Mouse (Mus musculus): ENCODE data around the gene Rpl38.
"Not testable (repeated sequence)": the region's sequence is repeated elsewhere in the genome, so short reads cannot be mapped to it uniquely, and the experiment has no call there.

Rpl38 gene

DNA sequence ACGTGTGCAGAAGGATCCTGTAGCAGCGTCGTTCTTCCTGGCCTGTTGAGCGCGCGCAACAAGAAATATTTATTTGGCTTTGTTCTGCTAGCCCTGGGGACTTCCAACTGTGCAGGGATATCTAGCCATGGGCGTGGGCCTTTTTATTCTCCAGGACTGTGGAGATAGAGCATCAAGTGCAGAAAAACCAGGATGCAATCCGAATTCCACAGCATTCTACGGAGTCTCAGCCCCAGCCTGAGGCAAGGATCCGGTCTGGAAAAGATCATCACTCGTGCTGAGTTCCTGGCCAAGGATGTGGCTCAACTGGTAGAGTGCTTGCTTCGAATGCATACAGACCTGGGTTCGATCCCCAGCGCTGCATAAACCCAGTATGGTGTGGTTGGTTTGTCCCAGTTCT lies 6.2 kb upstream of the Rpl38 start:
- no peak for DNase-seq

- DNase-seq = peak; percentile 65
These were observed 5.5 kb upstream of the Rpl38 start for GRCm38 (mm10) chr11:114662746-114663362.

DNA sequence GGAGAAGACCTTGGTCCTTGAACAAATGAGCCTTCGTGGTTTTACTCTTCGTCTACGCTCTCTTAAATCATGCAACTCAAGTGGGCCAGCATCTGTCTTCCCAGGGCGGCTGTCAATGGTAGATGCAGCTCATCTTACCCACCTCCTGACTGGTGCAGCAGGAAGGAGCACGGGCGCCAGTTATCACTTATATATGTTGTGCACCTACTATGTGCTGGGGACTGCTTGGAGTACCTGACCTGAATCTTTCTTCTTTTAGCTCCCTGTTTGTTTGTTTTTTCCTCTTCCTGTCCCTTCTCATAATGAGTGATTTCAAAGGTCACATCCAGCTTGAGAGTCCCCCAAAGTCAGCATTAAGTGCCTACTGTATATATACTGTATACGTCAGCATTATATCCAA lies 4.2 kb upstream of the Rpl38 start:
- no peak for DNase-seq

- DNase-seq = no peak
These were observed 2.9 kb upstream of the Rpl38 start for GRCm38 (mm10) chr11:114665463-114665862.

DNA sequence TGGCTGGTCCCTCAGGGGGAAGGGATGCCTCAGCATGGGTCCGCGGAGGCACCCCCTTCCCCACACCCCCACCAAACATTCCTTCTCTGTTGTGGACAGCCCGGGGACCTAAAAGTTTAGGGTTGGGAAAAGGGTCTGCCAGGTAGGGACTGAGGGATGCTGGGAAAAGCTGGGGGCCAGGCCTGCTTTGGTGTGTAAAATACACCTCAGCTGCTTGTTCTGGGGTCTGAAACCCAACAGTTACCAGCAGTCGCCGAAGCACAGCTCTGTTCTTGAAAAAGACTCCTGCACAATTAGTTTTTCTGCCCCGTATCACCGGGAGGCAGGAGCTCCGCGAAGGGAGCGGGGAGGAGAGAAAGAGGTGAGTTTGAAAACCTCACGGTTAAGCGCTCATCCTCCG lies 1.5 kb upstream of the Rpl38 start:
- peak; percentile 17 for DNase-seq

GRCm38 (mm10) chr11:114667236-114667931 lies 940 bp upstream of the Rpl38 start:
- DNase-seq = peak; percentile 21

DNA sequence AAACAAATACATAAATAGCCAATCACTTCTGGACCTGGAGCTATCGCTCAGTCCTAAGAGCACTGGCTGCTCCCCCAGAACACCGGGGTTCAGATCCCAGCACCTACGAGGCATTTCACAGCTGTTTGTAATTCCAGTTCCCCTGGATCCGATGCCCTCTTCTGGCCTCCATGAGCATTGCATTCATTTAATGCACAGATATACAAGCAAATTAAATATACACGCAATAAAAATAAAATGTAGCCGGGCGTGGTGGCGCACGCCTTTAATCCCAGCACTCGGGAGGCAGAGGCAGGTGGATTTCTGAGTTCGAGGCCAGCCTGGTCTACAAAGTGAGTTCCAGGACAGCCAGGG lies 415 bp upstream of the Rpl38 start:
- peak; percentile 62 for DNase-seq

GRCm38 (mm10) chr11:114668741-114669623 lies 658 bp downstream of the Rpl38 start:
- peak; percentile 73 for DNase-seq

DNA sequence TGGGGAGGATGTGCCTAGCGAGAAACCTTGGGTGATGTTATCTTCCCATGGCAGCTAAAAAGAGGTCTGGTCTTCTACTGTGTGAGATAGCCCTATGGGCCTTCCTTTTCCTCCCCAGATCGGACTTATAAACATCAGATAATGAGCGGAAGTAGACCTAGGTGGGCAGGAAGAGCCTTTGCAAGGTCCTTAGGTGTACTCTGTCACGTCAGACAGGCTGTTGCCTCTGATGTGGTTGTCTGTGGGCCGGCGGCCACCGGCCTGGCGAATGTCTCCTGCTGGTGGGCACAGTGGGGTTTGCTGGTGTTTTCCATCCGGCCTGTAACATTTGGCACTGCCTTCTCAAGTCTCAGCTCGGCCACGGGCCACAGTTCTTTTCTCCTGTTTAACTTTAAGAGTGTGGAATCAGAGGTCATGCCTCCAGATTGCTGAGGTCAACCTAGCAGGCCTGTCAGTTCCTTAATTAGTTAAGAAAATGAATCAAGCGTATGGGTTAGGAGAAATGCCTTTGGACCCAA lies 1.4 kb downstream of the Rpl38 start:
- DNase-seq = peak; percentile 19

- no peak for DNase-seq
These were observed 2.8 kb downstream of the Rpl38 start for GRCm38 (mm10) chr11:114671147-114671546.

- DNase-seq = peak; percentile 53
These were observed 4.7 kb downstream of the Rpl38 start for GRCm38 (mm10) chr11:114672794-114673718.

DNA sequence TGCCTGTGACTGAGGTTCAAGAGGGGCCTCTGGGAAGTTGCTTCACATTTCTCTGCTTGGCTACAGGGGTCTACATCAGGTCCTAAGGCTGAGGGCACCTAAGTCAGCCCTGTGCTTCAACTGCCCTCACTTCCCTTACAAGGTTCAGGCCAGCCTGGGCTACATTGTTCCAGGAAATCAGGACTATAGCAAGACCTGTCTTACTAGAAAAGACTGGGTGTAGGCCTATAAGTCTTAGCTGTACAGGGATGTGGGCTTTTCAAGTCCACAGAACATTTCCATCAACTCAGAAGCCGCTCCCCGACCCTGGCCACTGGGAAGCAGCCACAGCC lies 5.4 kb downstream of the Rpl38 start:
- no peak for DNase-seq

DNA sequence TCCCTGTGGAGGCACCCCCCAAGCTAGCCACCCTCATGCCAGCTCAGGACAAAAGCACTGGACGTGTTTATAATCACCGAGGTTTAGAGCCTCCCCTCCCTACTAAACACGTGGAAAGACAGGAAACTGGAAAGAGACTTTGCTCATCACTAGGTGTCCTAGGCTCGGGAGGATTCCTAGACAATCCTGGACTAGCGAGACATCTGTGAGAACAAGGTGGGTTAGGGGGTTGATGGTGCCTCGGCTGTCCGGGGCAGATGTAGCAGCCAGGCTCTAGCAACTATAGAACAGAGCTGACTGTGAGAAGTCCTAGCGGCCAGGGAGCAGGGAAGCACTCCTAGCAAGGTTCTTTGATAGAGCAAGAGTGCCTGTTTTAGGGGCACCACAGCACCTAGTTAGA lies 5.9 kb downstream of the Rpl38 start:
- DNase-seq = no peak

GRCm38 (mm10) chr11:114674796-114675195 lies 6.5 kb downstream of the Rpl38 start:
- not testable (repeated sequence) for DNase-seq

- peak; percentile 41 for DNase-seq
These were observed 7.1 kb downstream of the Rpl38 start, which contains the start of gene Ttyh2 for GRCm38 (mm10) chr11:114675341-114675825. TSS of gene Ttyh2 (plus strand) at chr11:114675431.

- DNase-seq = peak; percentile 27
These were observed 7.6 kb downstream of the Rpl38 start for GRCm38 (mm10) chr11:114675826-114676401.

GRCm38 (mm10) chr11:114676431-114676830 lies 8.1 kb downstream of the Rpl38 start:
- no peak for DNase-seq

DNA sequence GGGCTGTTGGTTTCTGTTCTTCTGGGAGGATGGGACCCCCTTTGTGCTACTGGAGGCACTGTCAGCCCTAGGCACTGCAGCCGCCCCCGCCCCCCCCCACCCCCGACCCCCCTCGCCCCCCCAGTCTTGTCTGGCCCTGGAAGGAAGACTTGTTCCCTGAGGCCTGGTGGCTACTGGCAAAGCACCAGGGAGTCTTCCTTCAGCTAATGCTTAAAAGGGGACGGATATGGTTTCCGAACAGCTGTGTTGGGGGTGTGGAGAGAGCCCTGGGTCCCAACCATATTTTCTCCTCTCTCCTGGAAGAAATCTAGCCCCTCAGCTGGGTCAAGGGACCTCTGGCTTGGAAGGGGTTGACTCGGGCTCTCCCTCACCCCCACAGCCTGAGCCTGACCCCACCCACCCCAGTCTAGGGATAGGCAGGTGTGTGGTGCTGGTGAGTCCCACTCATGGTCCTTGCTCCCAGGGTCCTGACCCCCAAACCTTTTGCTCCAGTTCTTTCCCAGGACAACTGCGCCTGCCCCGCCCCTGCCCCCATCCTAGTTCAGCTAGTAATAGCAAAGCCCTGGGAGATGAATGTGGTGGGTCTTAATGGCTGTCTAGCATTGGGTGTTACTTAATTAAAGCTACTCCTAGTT lies 8.7 kb downstream of the Rpl38 start:
- no peak for DNase-seq

DNA sequence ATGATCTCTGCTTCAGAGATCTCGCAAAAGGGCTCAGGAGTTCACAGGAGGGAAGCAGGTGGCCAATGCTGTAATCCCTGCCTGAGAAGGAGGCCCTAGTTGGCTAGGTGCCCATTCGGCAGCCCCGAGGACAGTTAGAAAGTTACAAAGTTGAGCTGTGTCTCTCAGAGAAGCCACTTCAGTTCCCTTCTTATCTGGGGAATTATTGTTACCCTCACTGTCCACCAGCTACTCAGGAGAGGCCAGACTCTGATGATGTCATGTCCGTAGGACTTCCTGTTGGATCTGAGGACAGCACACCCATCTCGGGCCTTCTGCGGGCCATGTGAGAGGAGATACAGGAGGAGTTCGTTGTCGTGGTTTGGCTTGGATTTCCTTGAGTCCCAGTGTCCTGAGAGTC lies 11.3 kb downstream of the Rpl38 start:
- no peak for DNase-seq

- no peak for DNase-seq
These were observed 12.0 kb downstream of the Rpl38 start for GRCm38 (mm10) chr11:114680291-114680690.

GRCm38 (mm10) chr11:114681054-114681453 lies 12.7 kb downstream of the Rpl38 start:
- DNase-seq = no peak
